Mouse (Mus musculus) liver, adult 2 months (tissue): ENCODE measurements at regions not wholly inside any gene's neighbourhood (a gene's known extent, or its start where the extent isn't known, plus 50 kb on each side); places are given as distances from the start of the nearest gene placed in this dataset.

Source experiments
- CTCF ChIP-seq: fragments of 200-500 bp; IDR thresholded peaks from 2 replicates; pipeline ENCODE4 v1.5.1; 2011; ENCODE audit warnings: low read depth, low read length, control low read depth
- POLR2A ChIP-seq: fragments of 200-500 bp; IDR thresholded peaks from 2 replicates; pipeline ENCODE4 v1.6.1; 2011; ENCODE audit warnings: low read length, control low read depth; ENCODE audit not compliant: insufficient read depth; ENCODE audit errors: extremely low read depth

DNA sequence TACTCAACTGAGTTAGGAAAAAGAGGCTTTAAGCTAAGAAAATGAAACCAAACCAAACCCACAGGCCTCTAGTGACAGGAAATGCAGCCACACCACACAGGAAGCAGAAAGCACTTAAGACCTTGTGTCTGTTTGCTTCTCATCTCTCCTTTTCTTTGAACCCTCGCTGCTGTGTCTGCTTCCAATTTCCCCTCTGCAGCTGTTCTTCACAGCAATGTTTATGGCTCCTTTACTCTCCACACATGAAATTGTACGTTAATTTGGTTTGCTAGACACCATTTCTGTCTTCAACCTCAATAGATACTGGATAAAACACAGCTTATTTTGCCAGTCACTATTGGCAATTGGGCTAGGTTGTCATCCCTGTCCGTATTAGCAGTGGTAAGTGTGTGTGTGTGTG is 799.7 kb downstream of the Diaph2 start:
- TF ChIP-seq CTCF = no peak
- no peak for TF ChIP-seq POLR2A
